Mouse (Mus musculus) heart, embryonic 11.5 days (tissue): ENCODE data around the gene Gm44973. TPM values are rescaled to one million over a fixed set of nuclear protein-coding genes. Genes with fewer than 3 reads are reported as not detected.

ENCODE experiments used
- ATAC-seq: fragments of 200-750 bp; cut with Nextera tagmentation; replicated peaks from 2 replicates; pipeline ENCODE4 v1.8.0; 2017; ENCODE audit warnings: moderate library complexity; ENCODE audit not compliant: insufficient number of reproducible peaks, low FRiP score, low TSS enrichment
- H3K27ac ChIP-seq: fragments of 300-500 bp; sonication (generic); 2 replicates; pipeline ENCODE4 v1.5.1; 2014; ENCODE audit warnings: mild to moderate bottlenecking, low read depth, low read length
- H3K27me3 ChIP-seq: fragments of 300-500 bp; sonication (generic); 2 replicates; pipeline ENCODE4 v1.6.1; 2014; ENCODE audit warnings: mild to moderate bottlenecking, low read length, mixed read lengths; ENCODE audit not compliant: control insufficient read depth, insufficient read depth
- H3K36me3 ChIP-seq: fragments of 300-500 bp; sonication (generic); 2 replicates; pipeline ENCODE4 v1.6.1; 2014; ENCODE audit warnings: mild to moderate bottlenecking, low read length, moderate library complexity, mixed read lengths; ENCODE audit not compliant: control insufficient read depth, insufficient read depth
- H3K4me1 ChIP-seq: fragments of 300-500 bp; sonication (generic); 2 replicates; pipeline ENCODE4 v1.6.1; 2014; ENCODE audit warnings: low read length; ENCODE audit not compliant: control insufficient read depth, insufficient read depth
- H3K4me2 ChIP-seq: fragments of 300-500 bp; sonication (generic); 2 replicates; pipeline ENCODE4 v1.6.1; 2014; ENCODE audit warnings: mild to moderate bottlenecking, moderate library complexity
- H3K4me3 ChIP-seq: fragments of 300-500 bp; sonication (generic); 2 replicates; pipeline ENCODE4 v1.5.1; 2014; ENCODE audit warnings: low read depth, low read length
- H3K9ac ChIP-seq: fragments of 300-500 bp; sonication (generic); 2 replicates; pipeline ENCODE4 v1.6.1; 2014; ENCODE audit warnings: mild to moderate bottlenecking, low read depth, low read length, moderate library complexity
- H3K9me3 ChIP-seq: fragments of 300-500 bp; sonication (generic); replicated peaks from 2 replicates; pipeline ENCODE4 v1.6.1; 2016; ENCODE audit warnings: low read length; ENCODE audit not compliant: control insufficient read depth
- WGBS: fragments of 180-500 bp; shearing (Covaris S2); extraction: QIAGEN DNeasy Blood & Tissue Kit; methylation state at CpG from one replicate; pipeline ENCODE4 v1.1.7; 2014; ENCODE audit not compliant: insufficient replicate concordance; 5-methylcytosine and 5-hydroxymethylcytosine counted together
- polyA plus RNA-seq: library from polyadenylated mRNA; unstranded; fragments of >200 nt; fragmentation: Nextera tagmentation; extraction: Ambion mirVana; gene quantifications from 2 replicates; pipeline ENCODE4 v1.2.1, GENCODE M21; 2014

Gene Gm44973
- polyA plus RNA-seq, 1 experiment from 2014 or later: 0.89 TPM

DNA sequence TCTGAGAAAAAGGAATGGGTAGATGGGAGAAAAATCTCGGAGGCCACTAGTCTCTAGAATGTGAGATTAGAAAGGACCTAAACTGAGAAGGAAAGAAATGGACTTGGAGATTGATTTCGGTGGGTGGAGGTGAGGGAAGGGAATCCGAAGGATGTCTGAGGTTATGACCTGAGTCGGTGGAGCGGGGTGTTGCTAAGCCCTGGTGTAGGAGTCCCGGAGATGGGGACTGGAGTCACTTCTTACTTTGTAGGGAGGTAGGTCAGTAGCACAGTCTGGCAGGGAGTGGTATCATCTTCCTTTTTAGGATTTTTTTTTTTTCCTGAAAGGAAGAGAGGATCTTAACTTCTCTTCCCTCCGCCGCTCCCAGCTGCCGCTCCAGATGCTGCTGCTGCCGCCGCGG is 37.1 kb downstream of the Gm44973 start:
- H3K36me3 ChIP-seq: no peaks in the 10 kb centered on the region
- H3K27me3 ChIP-seq: peaks cover 56% of the 10 kb centered on the region
- peak overlapping the region; percentile 80 for H3K4me3 ChIP-seq
- H3K27ac ChIP-seq: no peak overlapping the region
- peaks cover 22% of the 10 kb centered on the region for H3K4me1 ChIP-seq
- peak overlapping the region; percentile 79 for H3K4me2 ChIP-seq
- H3K9me3 ChIP-seq: no peaks in the 10 kb centered on the region
- 7% methylated on average over 12 of the region's 12 CpGs for WGBS
- no peak for ATAC-seq
- peak overlapping the region; percentile 53; the same call in 1 of the 2 replicates for H3K9ac ChIP-seq

- Histone ChIP-seq H3K9ac (peak overlapping the region; percentile 53; the same call in 1 of the 2 replicates), H3K4me3 (peak overlapping the region; percentile 80), H3K27ac (no peak overlapping the region), H3K4me1 (peaks cover 22% of the 10 kb centered on the region), H3K4me2 (peak overlapping the region; percentile 79), H3K36me3 (no peaks in the 10 kb centered on the region), H3K27me3 (peaks cover 61% of the 10 kb centered on the region), H3K9me3 (no peaks in the 10 kb centered on the region)
- no peak for ATAC-seq
- WGBS: 5% methylated on average over 45 of the region's 45 CpGs
Measured at GRCm38 (mm10) chr7:5052931-5053343, 37.6 kb downstream of the Gm44973 start.

DNA sequence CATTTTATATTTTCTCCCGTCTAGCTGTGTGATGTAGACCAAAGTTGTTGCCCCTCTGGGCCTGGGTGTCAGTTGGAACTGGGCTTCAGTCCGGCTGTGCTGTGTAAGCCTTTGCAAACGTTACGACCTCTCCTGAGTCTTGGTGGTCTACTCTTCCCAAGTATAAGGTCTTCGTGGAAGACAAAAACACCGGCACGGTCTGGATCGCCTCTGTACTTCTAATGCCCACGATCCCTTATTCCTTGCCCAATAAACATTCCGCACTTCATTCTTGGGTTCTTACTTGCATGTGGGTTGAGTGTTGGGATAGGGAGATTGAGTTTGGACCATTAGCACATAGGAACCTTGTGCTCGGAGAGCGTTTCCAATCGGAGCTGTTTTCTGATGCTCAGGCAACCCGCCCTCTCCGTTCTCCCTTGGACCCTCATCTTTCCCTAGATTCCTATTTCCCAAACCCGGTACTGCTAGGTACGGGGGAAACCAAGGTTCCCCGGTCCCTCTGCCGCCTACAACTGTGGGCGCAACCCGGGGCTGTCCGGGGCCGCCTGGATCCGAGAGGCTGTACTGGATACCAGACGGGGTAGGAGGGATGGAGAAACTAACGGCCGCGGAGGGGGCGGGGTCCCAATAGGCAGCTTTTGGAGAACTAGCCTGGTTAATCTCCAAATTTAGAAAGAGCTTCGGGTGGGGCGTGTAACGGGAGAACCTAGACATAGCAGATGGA is 38.3 kb downstream of the Gm44973 start:
- Histone ChIP-seq H3K9ac (no peak overlapping the region), H3K4me3 (peak overlapping the region; percentile 80), H3K4me2 (peak overlapping the region; percentile 79), H3K27me3 (peaks cover 68% of the 10 kb centered on the region), H3K27ac (no peak overlapping the region), H3K9me3 (no peaks in the 10 kb centered on the region), H3K36me3 (no peaks in the 10 kb centered on the region), H3K4me1 (peaks cover 22% of the 10 kb centered on the region)
- 9% methylated on average over 32 of the region's 32 CpGs for WGBS
- no peak for ATAC-seq

- no peaks in the 10 kb centered on the region for H3K36me3 ChIP-seq
- ATAC-seq: no peak
- 3% methylated on average over 50 of the region's 55 CpGs for WGBS
- H3K27me3 ChIP-seq: peaks cover 69% of the 10 kb centered on the region
- peaks cover 28% of the 10 kb centered on the region for H3K4me1 ChIP-seq
- peak overlapping the region; percentile 45 for H3K4me3 ChIP-seq
- peak overlapping the region; percentile 66 for H3K9ac ChIP-seq
- H3K27ac ChIP-seq: no peak overlapping the region
- peak overlapping the region; percentile 63 for H3K4me2 ChIP-seq
- H3K9me3 ChIP-seq: no peaks in the 10 kb centered on the region
Measured at GRCm38 (mm10) chr7:5056651-5057263, 41.5 kb downstream of the Gm44973 start.

- peaks cover 65% of the 10 kb centered on the region for H3K27me3 ChIP-seq
- H3K27ac ChIP-seq: no peak overlapping the region
- peaks cover 27% of the 10 kb centered on the region for H3K4me1 ChIP-seq
- WGBS: 41% methylated on average over 8 of the region's 8 CpGs
- no peak for ATAC-seq
- H3K9ac ChIP-seq: no peak overlapping the region
- peak overlapping the region; percentile 63 for H3K4me2 ChIP-seq
- H3K4me3 ChIP-seq: peak overlapping the region; percentile 45; the same call in 1 of the 2 replicates
- H3K36me3 ChIP-seq: no peaks in the 10 kb centered on the region
- H3K9me3 ChIP-seq: no peaks in the 10 kb centered on the region
Measured at GRCm38 (mm10) chr7:5057381-5057780, 42.1 kb downstream of the Gm44973 start.

DNA sequence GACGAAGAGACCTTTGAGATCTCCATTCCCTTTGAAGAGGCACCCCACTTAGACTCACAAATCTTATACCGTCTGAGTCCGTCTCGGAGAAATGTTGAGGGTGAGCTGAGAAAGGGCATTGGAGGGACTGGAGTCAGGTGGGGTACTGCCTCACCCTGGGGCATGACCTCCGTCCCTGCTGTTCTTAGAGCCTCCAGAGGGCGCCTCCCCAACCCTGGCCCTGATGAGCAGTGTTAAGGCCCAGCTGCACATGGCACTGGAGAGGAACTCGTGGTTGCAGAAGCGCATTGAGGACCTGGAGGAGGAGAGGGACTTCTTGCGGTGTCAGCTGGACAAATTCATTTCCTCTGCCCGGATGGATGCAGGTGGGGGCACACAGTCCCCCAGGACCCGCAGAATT is 42.5 kb downstream of the Gm44973 start:
- no peak overlapping the region for H3K4me3 ChIP-seq
- peaks cover 23% of the 10 kb centered on the region for H3K4me1 ChIP-seq
- no peak overlapping the region for H3K4me2 ChIP-seq
- no peak overlapping the region for H3K27ac ChIP-seq
- ATAC-seq: no peak
- no peak overlapping the region for H3K9ac ChIP-seq
- H3K9me3 ChIP-seq: no peaks in the 10 kb centered on the region
- no peaks in the 10 kb centered on the region for H3K36me3 ChIP-seq
- peaks cover 61% of the 10 kb centered on the region for H3K27me3 ChIP-seq
- WGBS: 38% methylated on average over 11 of the region's 11 CpGs

GRCm38 (mm10) chr7:5058631-5059030 is 43.3 kb downstream of the Gm44973 start:
- Histone ChIP-seq H3K4me2 (no peak overlapping the region), H3K27ac (no peak overlapping the region), H3K9me3 (no peaks in the 10 kb centered on the region), H3K27me3 (peaks cover 52% of the 10 kb centered on the region), H3K4me1 (peaks cover 20% of the 10 kb centered on the region), H3K9ac (no peak overlapping the region), H3K4me3 (no peak overlapping the region), H3K36me3 (no peaks in the 10 kb centered on the region)
- ATAC-seq: no peak
- WGBS: 81% methylated on average over 1 of the region's 1 CpGs

GRCm38 (mm10) chr7:5059421-5059820 is 44.1 kb downstream of the Gm44973 start:
- no peak overlapping the region for H3K4me3 ChIP-seq
- no peak overlapping the region; the same call in 1 of the 2 replicates for H3K9ac ChIP-seq
- H3K4me1 ChIP-seq: peaks cover 16% of the 10 kb centered on the region; the same call in 1 of the 2 replicates
- WGBS: 90% methylated on average over 12 of the region's 12 CpGs
- H3K9me3 ChIP-seq: no peaks in the 10 kb centered on the region
- H3K36me3 ChIP-seq: no peaks in the 10 kb centered on the region
- no peak for ATAC-seq
- H3K27ac ChIP-seq: no peak overlapping the region
- H3K27me3 ChIP-seq: peaks cover 45% of the 10 kb centered on the region
- H3K4me2 ChIP-seq: no peak overlapping the region; the same call in 1 of the 2 replicates
